Mouse (Mus musculus): ENCODE data around the gene Gm49405. TPM values are rescaled to one million over a fixed set of nuclear protein-coding genes. Genes with fewer than 3 reads are reported as not detected.
"Not testable (repeated sequence)": the region's sequence is repeated elsewhere in the genome, so short reads cannot be mapped to it uniquely, and the experiment has no call there.

Gene Gm49405
- 2.4 and 2.9 TPM in 2 replicates for polyA plus RNA-seq (2014; fragmentation: Nextera tagmentation; extraction: Ambion mirVana)

GRCm38 (mm10) chr19:4000119-4000900, at the start of gene Gm49405, which contains the start of gene Nudt8:
TSS of gene Gm49405 (plus strand) at chr19:4000626.
TSS of gene Nudt8 (plus strand) at chr19:4000580.
- peaks cover 16% of the 10 kb centered on the region for H3K4me1 ChIP-seq (replicated peaks; ENCODE audit: control insufficient read depth, insufficient read depth, low read length)
- H3K4me2 ChIP-seq (ENCODE audit: low read length): peak within 1 kb of the TSS; percentile 87
- under 1% methylated on average over 64 of the region's 64 CpGs for WGBS
- DNase-seq (ENCODE audit: low spot score) (peak; percentile 99), ATAC-seq (replicated peaks; ENCODE audit: low FRiP score, low TSS enrichment, low read depth) (peak; percentile 89)
- H3K9me3 ChIP-seq (ENCODE audit: control insufficient read depth, low read length): no peaks in the 10 kb centered on the region
- peak within 1 kb of the TSS; percentile 64 for H3K9ac ChIP-seq (ENCODE audit: low read length)
- peaks cover 2% of the 10 kb centered on the region; the same call in 1 of the 2 replicates for H3K36me3 ChIP-seq (ENCODE audit: control insufficient read depth, insufficient read depth, low read length)
- no peaks in the 10 kb centered on the region for H3K27me3 ChIP-seq (replicated peaks; ENCODE audit: control insufficient read depth, insufficient read depth, low read length)
- peak within 1 kb of the TSS; percentile 97 for H3K27ac ChIP-seq (ENCODE audit: low read depth)
- peak within 1 kb of the TSS; percentile 59 for H3K4me3 ChIP-seq (ENCODE audit: low read depth, low read length)

- H3K9ac ChIP-seq (ENCODE audit: low read length): no peak overlapping the region
- no peak for DNase-seq (ENCODE audit: low spot score)
- no peak overlapping the region for H3K27ac ChIP-seq (ENCODE audit: low read depth)
- no peaks in the 10 kb centered on the region for H3K9me3 ChIP-seq (ENCODE audit: control insufficient read depth, low read length)
- H3K4me1 ChIP-seq (replicated peaks; ENCODE audit: control insufficient read depth, insufficient read depth, low read length): no peaks in the 10 kb centered on the region
- H3K27me3 ChIP-seq (replicated peaks; ENCODE audit: control insufficient read depth, insufficient read depth, low read length): no peaks in the 10 kb centered on the region
- H3K4me3 ChIP-seq (ENCODE audit: low read depth, low read length): no peak overlapping the region
- ATAC-seq (replicated peaks; ENCODE audit: low FRiP score, low TSS enrichment, low read depth): no peak
- no peak overlapping the region for H3K4me2 ChIP-seq (ENCODE audit: low read length)
- H3K36me3 ChIP-seq (ENCODE audit: control insufficient read depth, insufficient read depth, low read length): no peaks in the 10 kb centered on the region
These were observed 49.0 kb upstream of the Gm49405 start for GRCm38 (mm10) chr19:3951461-3951860.

- Histone ChIP-seq H3K4me2 (ENCODE audit: low read length) (no peak overlapping the region), H3K27ac (ENCODE audit: low read depth) (no peak overlapping the region), H3K9ac (ENCODE audit: low read length) (no peak overlapping the region), H3K36me3 (ENCODE audit: control insufficient read depth, insufficient read depth, low read length) (no peaks in the 10 kb centered on the region), H3K9me3 (ENCODE audit: control insufficient read depth, low read length) (no peaks in the 10 kb centered on the region), H3K27me3 (replicated peaks; ENCODE audit: control insufficient read depth, insufficient read depth, low read length) (no peaks in the 10 kb centered on the region), H3K4me3 (ENCODE audit: low read depth, low read length) (no peak overlapping the region), H3K4me1 (replicated peaks; ENCODE audit: control insufficient read depth, insufficient read depth, low read length) (no peaks in the 10 kb centered on the region)
- ATAC-seq (replicated peaks; ENCODE audit: low FRiP score, low TSS enrichment, low read depth): no peak
- WGBS: 27% methylated on average over 1 of the region's 1 CpGs
- DNase-seq (ENCODE audit: low spot score): no peak
These were observed 48.3 kb upstream of the Gm49405 start for GRCm38 (mm10) chr19:3952099-3952498.

GRCm38 (mm10) chr19:3955033-3955432, 45.4 kb upstream of the Gm49405 start:
- Histone ChIP-seq H3K9me3 (ENCODE audit: control insufficient read depth, low read length) (no peaks in the 10 kb centered on the region), H3K4me3 (ENCODE audit: low read depth, low read length) (no peak overlapping the region), H3K27ac (ENCODE audit: low read depth) (no peak overlapping the region), H3K36me3 (ENCODE audit: control insufficient read depth, insufficient read depth, low read length) (no peaks in the 10 kb centered on the region), H3K27me3 (replicated peaks; ENCODE audit: control insufficient read depth, insufficient read depth, low read length) (no peaks in the 10 kb centered on the region), H3K4me2 (ENCODE audit: low read length) (no peak overlapping the region), H3K4me1 (replicated peaks; ENCODE audit: control insufficient read depth, insufficient read depth, low read length) (no peaks in the 10 kb centered on the region), H3K9ac (ENCODE audit: low read length) (no peak overlapping the region)
- whole genome bisulfite sequencing: 79% methylated on average over 3 of the region's 3 CpGs
- DNase-seq (ENCODE audit: low spot score) (no peak), ATAC-seq (replicated peaks; ENCODE audit: low FRiP score, low TSS enrichment, low read depth) (no peak)

- H3K4me2 ChIP-seq (ENCODE audit: low read length): no peak overlapping the region
- ATAC-seq (replicated peaks; ENCODE audit: low FRiP score, low TSS enrichment, low read depth): no peak
- H3K36me3 ChIP-seq (ENCODE audit: control insufficient read depth, insufficient read depth, low read length): no peaks in the 10 kb centered on the region
- no peak overlapping the region for H3K9ac ChIP-seq (ENCODE audit: low read length)
- H3K9me3 ChIP-seq (ENCODE audit: control insufficient read depth, low read length): no peaks in the 10 kb centered on the region
- H3K4me3 ChIP-seq (ENCODE audit: low read depth, low read length): no peak overlapping the region
- DNase-seq (ENCODE audit: low spot score): no peak
- 51% methylated on average over 4 of the region's 4 CpGs for WGBS
- H3K4me1 ChIP-seq (replicated peaks; ENCODE audit: control insufficient read depth, insufficient read depth, low read length): no peaks in the 10 kb centered on the region
- no peaks in the 10 kb centered on the region for H3K27me3 ChIP-seq (replicated peaks; ENCODE audit: control insufficient read depth, insufficient read depth, low read length)
- no peak overlapping the region for H3K27ac ChIP-seq (ENCODE audit: low read depth)
These were observed 44.6 kb upstream of the Gm49405 start for GRCm38 (mm10) chr19:3955804-3956203.

- H3K9me3 ChIP-seq (ENCODE audit: control insufficient read depth, low read length); H3K9ac ChIP-seq (ENCODE audit: low read length); H3K27me3 ChIP-seq (replicated peaks; ENCODE audit: control insufficient read depth, insufficient read depth, low read length); H3K4me2 ChIP-seq (ENCODE audit: low read length); H3K27ac ChIP-seq (ENCODE audit: low read depth); DNase-seq (ENCODE audit: low spot score); H3K4me3 ChIP-seq (ENCODE audit: low read depth, low read length); ATAC-seq (replicated peaks; ENCODE audit: low FRiP score, low TSS enrichment, low read depth); H3K4me1 ChIP-seq (replicated peaks; ENCODE audit: control insufficient read depth, insufficient read depth, low read length); H3K36me3 ChIP-seq (ENCODE audit: control insufficient read depth, insufficient read depth, low read length): not testable (repeated sequence)
- WGBS: 69% methylated on average over 5 of the region's 5 CpGs
These were observed 43.0 kb upstream of the Gm49405 start for GRCm38 (mm10) chr19:3957296-3958036.

- Histone ChIP-seq H3K27me3 (replicated peaks; ENCODE audit: control insufficient read depth, insufficient read depth, low read length) (no peaks in the 10 kb centered on the region), H3K36me3 (ENCODE audit: control insufficient read depth, insufficient read depth, low read length) (no peaks in the 10 kb centered on the region), H3K27ac (ENCODE audit: low read depth) (no peak within 1 kb of the TSS), H3K9me3 (ENCODE audit: control insufficient read depth, low read length) (no peaks in the 10 kb centered on the region), H3K4me1 (replicated peaks; ENCODE audit: control insufficient read depth, insufficient read depth, low read length) (no peaks in the 10 kb centered on the region), H3K4me2 (ENCODE audit: low read length) (no peak within 1 kb of the TSS), H3K9ac (ENCODE audit: low read length) (no peak within 1 kb of the TSS), H3K4me3 (ENCODE audit: low read depth, low read length) (no peak within 1 kb of the TSS)
- WGBS: 74% methylated on average over 4 of the region's 4 CpGs
- no peak for ATAC-seq (replicated peaks; ENCODE audit: low FRiP score, low TSS enrichment, low read depth)
- no peak for DNase-seq (ENCODE audit: low spot score)
These were observed 42.0 kb upstream of the Gm49405 start, which contains the start of gene Aldh3b3 for GRCm38 (mm10) chr19:3958470-3958869. TSS of gene Aldh3b3 (plus strand) at chr19:3958645.

GRCm38 (mm10) chr19:3959030-3959429, 41.4 kb upstream of the Gm49405 start:
- H3K9me3 ChIP-seq (ENCODE audit: control insufficient read depth, low read length): no peaks in the 10 kb centered on the region
- no peak overlapping the region for H3K27ac ChIP-seq (ENCODE audit: low read depth)
- ATAC-seq (replicated peaks; ENCODE audit: low FRiP score, low TSS enrichment, low read depth): no peak
- H3K4me3 ChIP-seq (ENCODE audit: low read depth, low read length): no peak overlapping the region
- H3K9ac ChIP-seq (ENCODE audit: low read length): no peak overlapping the region
- DNase-seq (ENCODE audit: low spot score): no peak
- H3K27me3 ChIP-seq (replicated peaks; ENCODE audit: control insufficient read depth, insufficient read depth, low read length): no peaks in the 10 kb centered on the region
- H3K36me3 ChIP-seq (ENCODE audit: control insufficient read depth, insufficient read depth, low read length): no peaks in the 10 kb centered on the region
- no peaks in the 10 kb centered on the region for H3K4me1 ChIP-seq (replicated peaks; ENCODE audit: control insufficient read depth, insufficient read depth, low read length)
- no peak overlapping the region for H3K4me2 ChIP-seq (ENCODE audit: low read length)
